Mouse (Mus musculus): ENCODE data around the gene Gm4353. TPM values are rescaled to one million over a fixed set of nuclear protein-coding genes. Genes with fewer than 3 reads are reported as not detected.

Gm4353 gene
- polyA plus RNA-seq, 1 experiment: 0.98 TPM

- H3K4me1 ChIP-seq (ENCODE audit: control insufficient read depth, insufficient read depth, low read length): peaks cover 3% of the 10 kb centered on the region
- no peak overlapping the region for H3K4me3 ChIP-seq (ENCODE audit: insufficient read depth, low read length)
- H3K27ac ChIP-seq (ENCODE audit: insufficient read depth, low read length): no peak overlapping the region
- TF ChIP-seq POLR2A (IDR thresholded peaks at IDR 0.05; ENCODE audit: low read depth, low read length) (no peak), CTCF (IDR thresholded peaks at IDR 0.05; ENCODE audit: borderline replicate concordance, insufficient read depth, low read length) (no peak)
These were observed 48.9 kb downstream of the Gm4353 start for GRCm38 (mm10) chr7:116035504-116035903.

DNA sequence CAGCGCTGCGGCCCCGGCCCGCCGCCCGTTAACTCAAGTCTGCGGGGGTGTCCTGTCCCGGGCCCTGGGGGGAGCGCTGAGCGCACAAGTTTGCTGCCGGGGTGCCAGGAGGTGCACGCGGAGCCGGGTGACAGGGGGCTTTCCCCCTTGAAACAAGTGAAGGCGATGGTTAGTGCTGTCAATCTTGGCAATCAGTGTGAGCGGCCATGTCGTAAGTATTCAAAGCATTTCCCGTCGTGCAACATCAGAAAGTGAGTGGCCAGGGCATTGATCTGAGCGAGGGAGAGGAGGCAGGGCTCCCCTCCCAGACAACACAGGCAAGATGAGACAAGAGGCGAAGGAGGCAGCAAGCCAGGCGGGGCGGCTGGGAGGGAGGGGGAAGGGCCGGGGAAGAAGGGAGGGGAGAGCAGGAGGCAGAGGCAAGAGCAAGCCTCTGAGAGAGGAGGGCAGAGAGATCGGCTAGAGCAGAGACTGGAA lies 50.1 kb downstream of the Gm4353 start:
- H3K4me3 ChIP-seq (ENCODE audit: insufficient read depth, low read length): peak overlapping the region; percentile 58
- TF ChIP-seq POLR2A (IDR thresholded peaks at IDR 0.05; ENCODE audit: low read depth, low read length): no peak; the same call in 1 of the 2 replicates
- TF ChIP-seq CTCF (IDR thresholded peaks at IDR 0.05; ENCODE audit: borderline replicate concordance, insufficient read depth, low read length): no peak
- H3K27ac ChIP-seq (ENCODE audit: insufficient read depth, low read length): no peak overlapping the region
- H3K4me1 ChIP-seq (ENCODE audit: control insufficient read depth, insufficient read depth, low read length): peaks cover 3% of the 10 kb centered on the region

GRCm38 (mm10) chr7:116033371-116034241 lies 50.8 kb downstream of the Gm4353 start:
- H3K4me1 ChIP-seq (ENCODE audit: control insufficient read depth, insufficient read depth, low read length): peaks cover 3% of the 10 kb centered on the region; the same call in 1 of the 2 replicates
- peak overlapping the region; percentile 58 for H3K4me3 ChIP-seq (ENCODE audit: insufficient read depth, low read length)
- H3K27ac ChIP-seq (ENCODE audit: insufficient read depth, low read length): no peak overlapping the region
- no peak for TF ChIP-seq CTCF (IDR thresholded peaks at IDR 0.05; ENCODE audit: borderline replicate concordance, insufficient read depth, low read length)

Other genes starting within 250 kb of the Gm4353 start
- 2.1 and 2.9 TPM in 2 replicates for gene Sox6, start 45.8 kb downstream of the Gm4353 start, polyA plus RNA-seq (2011; ENCODE audit: insufficient read length, low read depth, missing spikeins)
- gene 1110004F10Rik, start 45.2 kb downstream of the Gm4353 start, polyA plus RNA-seq (2011; ENCODE audit: insufficient read length, low read depth, missing spikeins): 145 and 156 TPM in 2 replicates
- 3.0 and 5.8 TPM in 2 replicates for gene Plekha7, start 223.7 kb upstream of the Gm4353 start, polyA plus RNA-seq (2011; ENCODE audit: insufficient read length, low read depth, missing spikeins)
- gene Rps13, start 249.6 kb upstream of the Gm4353 start, polyA plus RNA-seq (2011; ENCODE audit: insufficient read length, low read depth, missing spikeins): 289 and 566 TPM in 2 replicates

Measured in embryonic fibroblast, embryonic 13.5 days (primary cell).